Mouse (Mus musculus) NIH3T3 (cell line): Measurements from ENCODE around the gene Cpt1c.

ENCODE experiments used
- DNase-seq: peaks from one replicate; pipeline ENCODE4 v3.0.0-alpha.2; 2012; ENCODE audit warnings: low read depth

The Cpt1c gene

DNA sequence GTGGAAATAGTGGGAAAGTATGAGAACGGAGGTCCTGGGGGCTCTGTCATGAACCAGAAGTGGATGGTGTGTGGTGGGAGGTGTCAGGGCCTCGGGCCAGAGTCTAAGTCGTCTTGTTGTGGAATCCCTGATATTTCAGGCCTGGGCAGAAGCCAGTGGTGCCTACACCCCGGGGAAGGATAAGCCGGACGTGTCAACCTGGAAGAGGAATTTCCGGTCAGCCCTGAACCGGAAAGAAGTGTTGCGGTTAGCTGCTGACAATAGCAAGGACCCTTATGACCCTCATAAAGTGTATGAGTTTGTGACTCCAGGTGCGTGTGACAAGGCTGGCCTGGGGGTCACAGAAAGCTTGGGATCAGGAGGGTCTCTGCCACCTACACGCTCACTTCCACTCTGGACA is 25.1 kb upstream of the Cpt1c start:
- no peak for DNase-seq

DNA sequence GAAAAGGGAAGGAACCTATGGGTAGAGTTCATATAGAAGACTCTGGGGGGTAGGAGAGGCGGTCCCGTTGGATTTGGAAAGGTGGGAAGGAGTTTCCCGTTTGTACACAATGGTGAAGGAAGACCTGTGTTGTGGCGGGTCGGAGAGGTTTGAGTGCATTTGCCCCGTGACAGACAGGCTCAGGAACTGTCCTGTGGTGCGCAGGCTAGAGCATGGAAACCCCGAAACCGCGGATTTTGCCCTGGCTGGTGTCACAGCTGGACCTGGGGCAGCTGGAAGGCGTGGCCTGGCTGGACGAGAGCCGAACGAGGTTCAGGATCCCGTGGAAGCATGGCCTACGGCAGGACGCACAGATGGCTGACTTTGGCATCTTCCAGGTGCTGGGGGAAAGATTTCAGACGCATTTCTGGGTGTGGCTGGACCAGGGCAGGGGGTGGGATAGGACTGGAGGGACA is 23.9 kb upstream of the Cpt1c start, which contains the start of gene Bcl2l12:
Gene Bcl2l12, minus strand, starts transcription at position 212 of the 455 bp plus-strand sequence.
- peak; percentile 78 for DNase-seq

DNA sequence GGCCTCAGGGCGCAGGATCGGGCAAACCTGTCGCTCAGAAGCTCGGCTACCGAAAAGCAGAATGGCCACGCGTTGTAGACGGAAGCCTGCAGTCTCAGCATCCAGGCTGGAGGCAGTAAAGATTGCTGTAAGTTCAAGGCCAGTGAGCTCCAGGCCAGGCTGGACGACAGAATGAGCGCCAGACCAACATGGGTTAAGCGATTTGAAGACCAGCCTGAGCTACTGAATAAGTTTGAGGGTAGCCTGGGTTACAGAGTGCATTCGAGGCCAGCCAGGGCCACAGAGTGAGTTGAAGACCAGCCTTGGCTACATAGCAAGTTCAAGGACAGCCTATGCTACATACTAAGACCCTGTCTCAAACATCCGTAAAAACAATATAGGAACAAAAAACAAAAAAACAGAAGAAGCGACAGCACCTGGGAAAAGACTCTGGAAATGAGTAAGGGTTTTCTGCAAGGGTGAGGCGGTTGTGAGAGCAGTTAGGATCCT is 23.3 kb upstream of the Cpt1c start:
- no peak for DNase-seq

DNA sequence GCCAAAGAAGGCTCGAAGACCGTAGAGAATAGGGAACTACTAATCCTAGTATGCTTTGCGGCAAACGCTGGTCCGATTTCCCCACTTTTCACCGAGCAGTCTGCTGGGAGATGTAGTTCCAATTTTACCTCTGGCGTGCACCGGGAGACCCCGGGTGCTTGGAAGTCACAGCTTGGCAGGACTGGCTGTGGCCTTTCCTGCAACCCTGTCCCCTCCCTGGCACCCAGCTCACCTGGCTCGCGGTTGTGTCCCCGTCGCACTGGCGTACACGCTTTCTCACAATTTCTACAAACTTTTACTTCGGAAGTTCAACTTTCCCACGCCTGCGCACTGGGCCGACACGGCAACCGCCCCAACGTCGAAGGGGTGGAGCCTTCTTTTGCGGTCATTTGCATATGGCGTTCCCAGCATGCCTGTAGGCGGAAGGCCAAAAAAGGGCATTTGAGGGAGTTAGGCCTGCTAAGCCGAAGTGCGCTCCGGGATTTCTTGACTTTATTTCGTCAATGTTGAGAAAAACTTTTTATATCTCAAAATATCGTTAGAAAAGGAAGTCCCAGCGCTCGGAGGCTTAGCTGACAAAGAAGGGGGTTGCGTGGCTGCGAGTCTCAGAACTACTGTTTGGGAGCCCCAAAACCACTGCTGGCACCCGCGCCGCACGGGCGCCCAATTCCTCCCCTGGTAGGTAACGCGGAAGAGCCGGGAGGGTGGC is 22.7 kb upstream of the Cpt1c start, which contains the start of gene Irf3:
Gene Irf3, plus strand, starts transcription at position 418 of the 709 bp plus-strand sequence.
- DNase-seq = peak; percentile 99

DNA sequence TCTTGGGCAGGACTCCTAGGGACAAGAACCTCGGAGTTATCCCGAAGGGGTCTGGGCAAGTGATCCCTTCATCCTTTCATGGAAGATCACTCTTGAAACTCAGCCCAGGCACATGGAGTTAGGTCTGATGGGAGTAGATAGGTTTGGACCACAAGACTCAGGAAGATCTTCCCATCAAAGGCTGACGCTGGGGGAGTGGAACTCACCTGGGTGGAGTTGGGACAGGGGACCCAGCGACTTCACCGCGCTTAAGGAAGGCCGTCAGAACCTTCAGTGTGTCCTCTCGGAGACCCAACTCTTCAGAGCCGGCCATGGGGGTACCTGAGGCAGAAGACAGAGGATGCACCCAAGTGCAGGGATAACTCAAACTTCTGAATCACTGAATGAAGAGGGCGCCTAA is 22.0 kb upstream of the Cpt1c start:
- DNase-seq = no peak

- DNase-seq = no peak
Measured at GRCm38 (mm10) chr7:44986879-44987718, 12.4 kb upstream of the Cpt1c start.

DNA sequence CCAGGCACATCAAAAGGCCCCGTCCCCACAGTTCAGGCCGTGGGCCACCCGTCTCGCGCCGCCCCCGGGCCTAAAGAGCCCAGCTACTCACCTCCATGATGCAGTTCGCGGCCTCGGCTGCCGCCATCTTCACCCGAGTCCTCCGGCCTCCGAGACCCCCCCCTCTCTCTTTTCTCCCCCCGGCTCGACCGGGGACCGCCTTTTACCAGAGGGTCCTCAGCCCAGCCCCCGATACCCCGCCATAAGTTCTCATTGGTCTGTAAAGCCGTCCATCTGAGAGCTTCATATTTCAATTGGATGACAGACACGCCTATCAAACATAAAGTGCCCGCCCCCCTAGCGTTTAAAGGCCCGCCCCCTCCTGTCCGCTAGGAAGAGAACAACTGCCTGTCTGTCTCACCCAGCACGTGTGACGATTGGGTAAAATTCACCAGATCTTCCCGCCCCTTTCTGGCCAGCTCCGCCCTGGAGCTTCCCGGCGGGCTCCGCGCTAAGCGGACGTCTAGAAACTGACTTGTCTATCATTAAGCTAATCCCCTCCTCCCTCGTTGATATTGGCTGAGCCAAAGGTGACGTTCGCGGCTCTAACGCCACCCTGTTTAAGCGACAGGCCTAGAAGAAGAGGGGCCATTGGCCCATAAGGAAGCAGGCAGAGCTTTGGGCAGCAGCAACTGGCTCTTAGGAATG is 11.7 kb upstream of the Cpt1c start, which contains the start of gene Prmt1:
Gene Prmt1, minus strand, starts transcription at position 377 of the 687 bp plus-strand sequence.
- DNase-seq = peak; percentile 99

- DNase-seq = peak; percentile 84
Measured at GRCm38 (mm10) chr7:44985595-44986191, 11.0 kb upstream of the Cpt1c start.

- no peak for DNase-seq
Measured at GRCm38 (mm10) chr7:44984833-44985164, 10.1 kb upstream of the Cpt1c start.

DNA sequence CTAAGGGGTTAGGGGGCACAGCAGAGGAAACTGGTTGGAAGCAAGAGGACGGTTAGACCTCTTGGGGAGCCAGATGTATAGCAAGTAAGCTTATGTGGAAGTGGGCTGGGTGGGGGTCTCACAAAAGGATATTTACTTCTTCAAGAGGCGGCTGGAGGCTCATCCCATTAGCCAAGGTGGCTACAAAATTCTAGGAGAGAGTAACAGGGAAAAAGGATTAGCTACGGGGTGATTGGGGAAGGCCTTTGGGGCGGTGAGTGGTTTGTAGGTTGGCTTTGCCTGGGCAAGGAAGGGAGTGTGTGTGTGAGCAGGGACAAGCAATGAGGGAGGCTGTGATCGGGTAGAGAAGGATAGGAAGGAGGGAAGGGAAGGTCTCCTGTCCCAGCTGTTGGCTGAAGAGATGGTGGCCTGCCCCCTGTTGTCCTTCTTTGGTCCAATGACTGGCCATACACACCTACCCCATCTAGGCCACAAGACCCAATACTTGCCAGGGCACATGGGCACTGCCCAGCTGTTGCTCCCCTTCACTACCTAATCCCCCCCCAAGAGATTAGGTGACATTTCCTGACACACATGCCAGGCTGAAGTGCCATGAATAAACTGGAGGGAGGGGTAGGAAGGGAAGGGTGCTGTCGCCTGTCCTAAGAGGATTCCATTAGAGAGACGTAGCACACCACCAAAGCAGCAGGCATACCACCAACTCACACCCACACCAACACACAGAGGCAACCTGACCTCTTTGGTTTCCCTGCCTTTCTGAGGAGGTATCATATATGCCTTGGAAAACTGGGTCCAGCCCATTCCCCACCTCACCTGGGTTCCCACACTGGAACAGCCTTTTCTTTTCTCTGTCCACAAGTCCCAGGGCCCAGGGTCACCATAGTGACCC is 9.5 kb upstream of the Cpt1c start:
- DNase-seq = no peak

- DNase-seq = peak; percentile 92
Measured at GRCm38 (mm10) chr7:44983085-44983484, 8.4 kb upstream of the Cpt1c start.

DNA sequence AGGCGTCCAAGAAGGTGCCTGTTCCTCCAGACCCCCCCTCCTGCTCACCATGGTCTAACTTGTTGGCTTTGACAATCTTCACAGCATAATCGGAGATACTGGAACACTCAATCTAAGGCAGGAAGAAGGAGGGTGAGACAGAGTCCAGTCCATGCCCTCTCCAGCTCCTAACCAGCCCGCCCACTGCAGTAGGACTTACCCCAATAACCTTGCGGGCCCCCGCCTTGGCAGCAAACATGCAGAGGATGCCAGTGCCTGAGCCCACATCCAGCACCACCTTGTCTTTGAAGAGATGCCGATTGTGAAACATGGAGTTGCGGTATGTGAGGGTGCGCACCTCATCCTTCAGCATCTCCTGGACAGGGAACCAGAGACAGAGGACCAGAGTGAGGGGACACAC is 6.9 kb upstream of the Cpt1c start:
- DNase-seq = no peak

DNA sequence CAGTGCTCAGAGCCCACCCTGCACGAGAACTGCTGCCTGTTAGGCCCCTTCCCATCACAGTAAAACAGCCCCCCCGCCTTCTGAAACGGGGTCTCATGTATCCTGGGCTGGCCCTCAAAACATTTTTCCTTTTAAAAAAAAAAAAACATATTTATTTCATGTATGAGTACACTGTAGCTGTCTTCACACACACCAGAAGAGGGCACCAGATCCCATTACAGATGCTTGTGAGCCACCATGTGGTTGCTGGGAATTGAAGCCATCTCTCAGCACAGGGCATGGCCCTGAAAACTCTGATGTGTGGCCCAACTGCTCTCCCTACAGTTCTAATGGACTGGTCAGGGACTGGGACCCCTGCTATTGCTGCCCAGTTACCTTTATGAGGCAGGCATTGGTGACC is 3.6 kb upstream of the Cpt1c start:
- no peak for DNase-seq

DNA sequence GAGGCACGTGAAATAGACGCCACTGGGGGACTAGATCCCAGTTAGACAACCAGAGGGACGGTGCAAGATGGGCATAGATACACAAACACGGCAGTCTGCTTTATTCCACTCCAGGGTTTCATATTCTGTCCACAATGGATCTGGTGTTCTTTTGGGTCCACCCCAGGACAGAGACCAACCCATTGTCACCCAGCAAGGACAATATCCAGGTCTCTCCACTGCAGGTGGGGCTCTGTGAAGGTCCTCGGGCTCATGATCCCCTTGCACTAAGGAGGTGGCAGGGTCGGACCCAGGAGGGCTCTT is 417 bp upstream of the Cpt1c start:
- no peak for DNase-seq

- DNase-seq = no peak
Measured at GRCm38 (mm10) chr7:44973415-44974130, 1.1 kb downstream of the Cpt1c start.

DNA sequence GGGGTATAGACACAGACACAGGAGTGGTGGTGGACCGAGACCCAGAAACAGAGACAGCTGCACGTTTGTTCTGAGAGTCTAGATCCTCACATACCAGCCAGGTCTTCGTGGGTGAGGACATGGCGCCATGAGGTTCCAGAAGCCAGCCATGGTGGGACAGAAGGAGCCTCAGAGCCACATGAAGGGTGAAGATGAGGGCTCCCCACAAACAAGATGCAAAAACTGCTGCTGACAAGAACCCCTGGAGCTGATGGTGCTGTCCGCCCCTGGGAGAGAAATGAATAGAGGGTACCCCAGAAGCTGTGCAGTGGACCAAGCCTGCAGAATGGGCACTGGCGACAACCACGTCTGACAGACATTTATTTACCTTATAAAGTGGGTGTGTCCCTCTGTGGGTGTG is 3.5 kb downstream of the Cpt1c start:
- no peak for DNase-seq

- peak; percentile 32 for DNase-seq
Measured at GRCm38 (mm10) chr7:44970231-44970691, 4.4 kb downstream of the Cpt1c start.

GRCm38 (mm10) chr7:44966638-44967037 is 8.0 kb downstream of the Cpt1c start:
- DNase-seq = no peak

GRCm38 (mm10) chr7:44965975-44966374 is 8.7 kb downstream of the Cpt1c start:
- DNase-seq = no peak

DNA sequence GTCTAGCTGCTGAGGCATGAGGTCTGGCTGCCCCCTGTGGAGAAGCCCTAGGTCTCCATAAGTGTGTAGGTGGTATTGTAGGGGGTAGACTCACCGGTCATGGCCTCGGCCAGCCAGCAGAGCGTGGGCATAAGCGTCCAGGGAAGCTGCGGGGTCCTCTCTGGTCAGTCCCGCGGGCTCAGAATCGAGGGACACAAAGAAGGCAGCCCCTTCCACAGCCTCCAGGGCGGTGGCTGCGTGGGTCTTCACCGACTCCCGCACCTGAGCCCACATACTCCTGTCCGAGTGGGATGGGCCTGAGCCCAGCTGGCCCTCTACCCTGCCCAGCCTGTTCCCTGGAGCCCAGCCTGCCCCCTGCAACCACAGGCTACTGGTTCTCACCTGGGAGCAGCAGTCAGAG is 9.7 kb downstream of the Cpt1c start:
- DNase-seq = no peak
